Mouse (Mus musculus): ENCODE data around the gene Stt3b.
A peak's percentile ranks its signal among the peaks of the same experiment; 100 is the strongest.

The Stt3b gene

GRCm38 (mm10) chr9:115310346-115311222, at the start of gene Stt3b:
TSS of gene Stt3b (minus strand) at chr9:115310421.
- DNase-seq (ENCODE audit: low spot score in 2 of 2): peak; percentile 100

GRCm38 (mm10) chr9:115358421-115358820, 48.2 kb upstream of the Stt3b start:
- DNase-seq (ENCODE audit: low spot score in 2 of 2): no peak

GRCm38 (mm10) chr9:115357996-115358395, 47.8 kb upstream of the Stt3b start:
- DNase-seq (ENCODE audit: low spot score in 2 of 2): no peak

- no peak for DNase-seq (ENCODE audit: low spot score in 2 of 2)
Observed at GRCm38 (mm10) chr9:115356731-115357458, 46.7 kb upstream of the Stt3b start.

DNA sequence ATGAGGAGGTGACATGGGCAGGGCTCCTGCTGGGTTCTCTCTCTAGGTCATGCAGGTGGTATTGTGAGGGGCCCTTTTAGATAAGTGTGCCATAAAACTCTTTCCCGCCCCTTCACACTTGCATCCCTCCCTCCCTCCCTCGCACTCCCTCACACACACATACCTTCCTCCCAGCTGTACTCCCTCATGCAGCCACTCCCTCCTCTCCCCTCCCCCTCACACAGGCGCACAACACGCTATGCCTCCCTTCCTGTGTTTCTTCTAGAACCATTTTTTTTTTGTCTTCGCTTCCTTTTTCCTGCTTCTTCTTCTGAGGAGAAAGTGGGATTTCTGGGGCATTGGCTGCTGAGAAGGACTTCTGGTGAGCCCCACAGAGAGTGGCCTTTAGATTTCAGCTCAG, 45.8 kb upstream of the Stt3b start:
- no peak for DNase-seq (ENCODE audit: low spot score in 2 of 2)

DNA sequence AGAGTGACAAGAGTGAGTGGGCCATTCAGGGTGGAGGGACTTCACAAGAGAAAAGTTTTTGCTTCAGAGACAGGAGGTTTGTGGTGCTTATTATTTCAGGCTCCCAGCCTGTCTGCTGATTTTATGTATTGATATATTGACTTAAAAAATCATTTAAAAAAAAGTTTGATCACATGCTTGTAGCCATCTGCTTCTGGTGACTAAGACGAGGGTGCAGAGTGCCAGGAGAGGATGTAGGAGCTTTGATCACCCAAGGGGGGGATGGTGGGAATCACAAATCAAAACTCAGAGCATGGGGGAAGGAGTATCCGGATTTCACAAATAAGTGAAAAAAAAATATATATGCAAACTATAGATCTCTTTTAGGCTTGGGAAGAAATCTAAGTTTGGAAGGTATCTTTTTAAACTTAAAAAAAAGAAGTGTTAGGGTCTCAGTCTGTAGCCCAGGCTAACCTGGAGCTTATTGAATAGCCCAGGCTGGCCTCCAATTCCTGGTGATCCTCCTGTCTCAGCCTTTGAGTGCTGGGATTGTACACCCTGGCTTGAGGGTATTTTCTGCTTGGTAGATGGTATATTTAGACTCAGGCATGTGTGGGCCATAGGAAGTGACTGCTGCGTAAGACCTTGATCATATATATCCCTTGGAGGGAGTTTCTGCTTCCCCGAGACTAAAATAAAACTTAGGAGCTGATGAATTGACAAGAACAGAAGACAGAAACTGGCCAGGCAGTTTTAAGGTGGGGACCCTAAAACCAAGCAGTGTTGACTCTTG, 39.7 kb upstream of the Stt3b start:
- DNase-seq (ENCODE audit: low spot score in 2 of 2): no peak

GRCm38 (mm10) chr9:115349106-115349505, 38.9 kb upstream of the Stt3b start:
- DNase-seq (ENCODE audit: low spot score in 2 of 2): no peak

DNA sequence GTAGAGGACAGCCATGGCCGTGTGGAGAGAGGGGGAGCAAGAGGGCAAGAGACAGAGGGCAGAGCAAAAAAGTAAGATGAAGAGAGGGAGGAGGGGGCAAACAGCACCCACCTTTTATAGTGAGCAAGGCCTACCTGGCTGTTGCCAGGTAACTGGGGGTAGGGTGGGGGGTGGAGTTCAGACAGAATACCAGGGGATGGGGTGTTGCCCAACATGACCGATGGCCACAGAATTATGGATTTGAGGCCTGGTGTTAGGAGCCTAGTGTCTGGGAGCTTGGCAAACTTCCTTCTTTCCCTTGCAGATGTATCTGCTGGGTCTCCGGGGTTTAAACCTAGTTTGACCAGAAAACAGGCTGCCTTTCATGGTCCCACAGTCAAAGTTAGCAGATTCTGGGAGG, 34.7 kb upstream of the Stt3b start:
- DNase-seq (ENCODE audit: low spot score in 2 of 2): no peak

DNA sequence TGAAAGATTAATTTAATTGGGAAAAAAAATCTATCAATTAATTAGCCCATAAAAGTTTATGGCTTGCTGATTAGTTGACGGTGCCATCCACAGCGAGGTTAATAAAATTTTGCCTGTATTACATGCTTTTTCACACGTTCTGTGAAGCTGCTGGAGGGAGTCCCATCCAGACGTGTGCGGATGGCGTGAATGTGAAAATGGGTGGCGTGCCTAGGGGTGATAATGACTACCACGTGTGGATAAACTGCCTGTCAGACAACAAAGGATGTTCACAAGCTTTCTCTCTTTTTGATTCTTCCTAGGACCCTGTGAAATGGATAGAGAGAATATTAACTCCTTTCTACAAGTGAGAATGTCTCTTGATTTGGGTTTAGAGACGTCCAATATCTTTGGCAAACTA, 31.4 kb upstream of the Stt3b start:
- DNase-seq (ENCODE audit: low spot score in 2 of 2): no peak

GRCm38 (mm10) chr9:115340212-115340815, 30.1 kb upstream of the Stt3b start:
- no peak for DNase-seq (ENCODE audit: low spot score in 2 of 2)

- DNase-seq (ENCODE audit: low spot score in 2 of 2): no peak
Observed at GRCm38 (mm10) chr9:115338816-115339215, 28.6 kb upstream of the Stt3b start.

DNA sequence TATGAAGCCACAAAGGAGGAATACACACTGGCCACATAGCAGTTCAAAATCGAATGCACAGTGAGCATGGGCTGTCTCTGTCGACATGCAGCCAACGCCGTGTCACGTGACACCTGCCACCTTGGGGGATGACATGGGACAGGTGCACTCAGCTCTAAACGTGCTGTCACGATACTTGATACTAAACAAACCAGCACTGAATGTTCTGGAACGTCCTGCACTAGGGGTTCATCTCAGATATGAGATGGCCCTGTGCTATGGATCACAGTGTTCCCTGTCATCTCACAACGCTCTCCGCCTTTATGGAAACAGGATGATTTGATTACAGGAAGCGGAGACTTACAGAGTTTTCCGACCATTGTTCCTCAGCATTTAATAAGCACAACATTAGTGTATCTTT, 22.8 kb upstream of the Stt3b start:
- DNase-seq (ENCODE audit: low spot score in 2 of 2): no peak

GRCm38 (mm10) chr9:115332339-115332738, 22.1 kb upstream of the Stt3b start:
- no peak for DNase-seq (ENCODE audit: low spot score in 2 of 2)

- no peak for DNase-seq (ENCODE audit: low spot score in 2 of 2)
Observed at GRCm38 (mm10) chr9:115330861-115331476, 20.7 kb upstream of the Stt3b start.

DNA sequence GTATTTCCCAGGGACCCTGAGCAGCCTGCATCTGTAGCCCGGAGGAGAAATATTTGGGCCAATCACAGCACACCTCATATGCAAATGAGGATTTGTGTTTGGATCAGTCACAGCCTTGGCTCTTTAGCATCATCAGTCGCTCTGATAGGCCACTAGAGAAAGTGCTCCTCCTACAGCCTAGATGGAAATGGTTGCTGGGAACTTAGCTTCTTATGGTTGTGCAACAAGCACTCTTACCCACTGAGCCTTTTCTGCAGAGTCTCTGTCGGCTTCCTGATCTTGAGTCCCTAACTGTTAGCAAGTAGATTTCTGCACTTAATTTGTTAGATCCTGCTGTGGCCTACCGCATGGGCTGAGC, 16.3 kb upstream of the Stt3b start:
- no peak for DNase-seq (ENCODE audit: low spot score in 2 of 2)

DNA sequence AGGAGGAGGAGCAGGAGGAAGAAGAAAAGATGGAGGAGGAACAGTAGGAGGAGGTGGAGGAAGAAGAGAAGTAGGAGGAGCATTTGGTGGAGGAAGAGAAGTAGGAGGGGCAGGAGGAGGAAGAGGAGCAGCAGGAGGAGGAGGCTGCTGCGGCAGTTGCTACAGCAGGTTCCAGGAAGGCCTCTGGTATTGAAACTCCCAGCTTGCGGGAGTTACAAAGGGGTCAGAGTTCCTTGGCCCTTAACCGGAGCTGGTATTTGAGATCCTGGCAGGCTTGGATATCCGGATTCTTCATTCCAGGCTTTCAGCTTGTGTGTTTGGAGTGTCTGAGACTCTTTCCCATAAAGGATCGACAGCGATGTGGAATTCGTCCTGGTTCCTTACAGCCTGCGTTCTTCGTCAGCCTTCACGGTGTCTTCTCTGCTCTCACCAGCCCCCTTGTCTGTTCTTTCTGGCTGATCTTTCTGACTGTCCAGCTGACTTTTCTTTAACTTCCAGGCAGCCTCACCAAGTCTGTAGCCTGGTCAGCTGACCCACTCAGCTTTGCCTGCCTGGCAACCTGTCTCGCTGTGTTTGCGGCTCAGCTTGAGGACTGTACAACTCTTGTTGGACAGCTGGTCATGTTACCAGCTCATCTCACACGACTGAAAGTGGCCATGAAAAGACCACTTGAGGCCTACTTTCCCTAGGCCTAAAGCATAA, 15.8 kb upstream of the Stt3b start:
- DNase-seq (ENCODE audit: low spot score in 2 of 2): peak in 1 of 2 experiments; percentile 6

DNA sequence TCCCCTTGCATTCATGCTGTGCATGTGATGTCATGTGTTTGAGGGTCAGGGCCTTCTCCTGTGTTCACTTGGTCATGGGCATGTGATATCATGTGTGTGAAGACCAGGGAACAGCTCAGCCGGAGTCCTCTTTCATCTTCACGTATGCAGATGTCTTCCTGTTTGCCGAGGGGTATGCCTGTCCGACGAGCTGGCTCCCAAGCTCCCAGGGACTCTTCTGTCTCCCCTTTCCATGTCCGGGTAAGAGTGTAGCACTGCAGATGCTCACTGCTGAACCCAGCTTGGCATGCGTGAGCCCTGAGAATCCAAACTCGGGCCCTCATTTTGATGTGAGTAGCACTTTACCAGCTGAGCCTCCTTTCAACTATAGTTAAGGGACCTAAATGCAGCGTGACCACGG, 13.4 kb upstream of the Stt3b start:
- no peak for DNase-seq (ENCODE audit: low spot score in 2 of 2)

- DNase-seq (ENCODE audit: low spot score in 2 of 2): no peak
Observed at GRCm38 (mm10) chr9:115322385-115322784, 12.2 kb upstream of the Stt3b start.

DNA sequence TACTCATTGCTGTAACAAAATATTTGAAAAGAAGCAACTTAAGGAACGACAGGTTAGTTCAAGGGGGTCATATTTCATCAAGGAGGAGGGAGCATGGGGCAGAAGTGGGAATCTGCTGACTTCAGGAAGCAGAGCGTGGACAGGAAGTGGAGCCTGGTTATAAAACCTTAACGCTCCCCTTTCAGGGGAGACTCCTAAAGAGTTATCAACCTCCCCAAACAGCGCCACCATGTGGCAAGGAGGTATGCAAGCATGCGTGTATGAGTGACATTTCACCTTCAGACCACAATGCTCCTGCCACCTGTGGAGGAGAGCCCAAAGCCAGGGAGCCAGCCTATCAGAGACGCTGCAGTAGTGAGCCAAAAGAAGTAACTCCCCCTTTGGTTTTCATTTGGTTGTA, 10.8 kb upstream of the Stt3b start:
- no peak for DNase-seq (ENCODE audit: low spot score in 2 of 2)

DNA sequence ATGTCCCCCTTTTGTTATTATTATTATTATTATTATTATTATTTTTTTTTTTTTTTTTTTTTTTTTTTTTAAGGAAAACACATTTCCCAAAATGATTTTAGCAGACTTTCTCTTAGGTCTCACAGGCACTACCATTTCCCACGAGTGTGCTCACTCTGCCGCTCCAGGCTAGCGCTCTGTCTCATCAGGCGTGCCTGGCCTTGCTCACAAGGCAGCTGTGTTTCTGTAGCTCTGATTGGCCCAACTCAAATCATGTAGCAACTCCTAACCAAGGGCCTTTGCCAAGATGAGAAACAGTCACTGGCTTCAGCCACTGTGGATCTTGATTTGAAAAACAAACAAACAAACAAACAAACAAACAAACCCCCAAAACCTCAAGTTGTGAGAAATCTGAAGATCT, 9.9 kb upstream of the Stt3b start:
- no peak for DNase-seq (ENCODE audit: low spot score in 2 of 2)
